Mouse (Mus musculus) hematopoietic stem cell, adult 5-6 weeks (primary cell): ENCODE measurements around the gene Tmem30a. TPM values are rescaled to one million over a fixed set of nuclear protein-coding genes. Genes with fewer than 3 reads are reported as not detected.

Experiments
- ATAC-seq, 2 experiments: fragments of 125-278 bp in 1 of 2; replicated peaks in 1 of 2; 2 replicates each; pipeline ENCODE4 v1.8.0; 2016 to 2017; ENCODE audit warnings: inconsistent platforms in 2 of 2, mild to moderate bottlenecking in 2 of 2, moderate number of reproducible peaks in 2 of 2, low read depth in 1 of 2, moderate TSS enrichment in 1 of 2; ENCODE audit not compliant: low FRiP score in 2 of 2, poor library complexity in 2 of 2, severe bottlenecking in 2 of 2, insufficient read depth in 1 of 2, low TSS enrichment in 1 of 2
- total RNA-seq: library from RNA; stranded (forward); fragments of 172-1452, 232-1000 nt; gene quantifications from 2 replicates; pipeline ENCODE4 v1.2.3, GENCODE M21; 2017

Tmem30a gene
- total RNA-seq, 1 experiment from 2014 or later: 106 TPM

DNA sequence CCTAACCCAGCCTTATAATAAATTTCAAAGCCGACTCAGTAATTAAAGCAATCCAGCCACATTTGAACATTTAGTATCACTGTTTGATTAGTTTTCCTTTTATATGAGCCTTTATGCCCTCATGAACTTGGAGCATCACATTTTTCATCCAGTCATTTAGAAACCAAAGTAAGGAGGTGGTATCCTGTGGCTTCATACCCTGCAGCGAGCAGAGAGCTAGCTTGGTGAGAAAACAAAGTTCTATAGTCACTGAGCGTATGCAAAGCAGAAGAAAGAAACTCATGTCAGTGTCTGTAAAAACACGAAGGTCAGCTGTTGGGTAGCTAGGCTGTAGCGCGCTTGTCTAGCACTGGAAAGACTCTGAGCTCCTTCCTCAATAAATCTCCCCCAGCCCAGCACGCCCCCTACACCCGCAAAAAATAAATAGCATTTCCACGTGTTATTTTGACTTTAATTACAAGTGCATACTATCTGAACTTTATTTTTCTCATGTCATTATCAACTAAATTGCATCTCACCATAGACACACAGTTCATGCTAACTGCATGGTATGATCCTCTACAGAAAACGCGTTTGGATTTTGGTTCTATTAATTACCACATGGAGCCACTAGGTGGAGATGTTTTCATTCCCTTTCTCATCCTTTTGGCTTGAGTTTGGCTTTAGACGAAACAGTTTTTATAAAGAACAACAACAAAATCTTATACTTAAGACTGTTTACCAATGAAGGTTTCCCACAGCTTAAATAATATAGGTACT lies 13.2 kb upstream of the Tmem30a start:
- 0 out of 4 replicates have a peak, but pooled peaks of 1 of the 2 experiments have one; percentile 30 for ATAC-seq

DNA sequence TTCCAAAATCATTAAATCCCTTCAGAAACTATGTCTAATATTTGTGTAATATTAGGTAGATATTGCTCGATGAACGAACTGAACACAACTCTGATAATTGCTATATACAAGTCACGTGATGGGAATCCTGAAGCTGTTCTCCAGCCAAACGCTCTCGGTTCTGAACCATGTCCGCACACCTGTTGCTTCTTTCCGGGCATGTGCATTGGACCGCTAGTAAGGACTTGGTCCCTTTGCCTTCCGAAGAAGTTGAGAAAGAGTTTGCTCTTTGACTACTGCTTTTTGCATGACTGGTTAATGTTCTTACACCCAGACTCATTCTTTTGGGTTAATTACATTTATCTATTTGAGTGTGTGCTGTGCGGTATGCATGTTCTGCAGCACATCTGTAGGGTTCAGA lies 12.1 kb upstream of the Tmem30a start:
- no peak for ATAC-seq

DNA sequence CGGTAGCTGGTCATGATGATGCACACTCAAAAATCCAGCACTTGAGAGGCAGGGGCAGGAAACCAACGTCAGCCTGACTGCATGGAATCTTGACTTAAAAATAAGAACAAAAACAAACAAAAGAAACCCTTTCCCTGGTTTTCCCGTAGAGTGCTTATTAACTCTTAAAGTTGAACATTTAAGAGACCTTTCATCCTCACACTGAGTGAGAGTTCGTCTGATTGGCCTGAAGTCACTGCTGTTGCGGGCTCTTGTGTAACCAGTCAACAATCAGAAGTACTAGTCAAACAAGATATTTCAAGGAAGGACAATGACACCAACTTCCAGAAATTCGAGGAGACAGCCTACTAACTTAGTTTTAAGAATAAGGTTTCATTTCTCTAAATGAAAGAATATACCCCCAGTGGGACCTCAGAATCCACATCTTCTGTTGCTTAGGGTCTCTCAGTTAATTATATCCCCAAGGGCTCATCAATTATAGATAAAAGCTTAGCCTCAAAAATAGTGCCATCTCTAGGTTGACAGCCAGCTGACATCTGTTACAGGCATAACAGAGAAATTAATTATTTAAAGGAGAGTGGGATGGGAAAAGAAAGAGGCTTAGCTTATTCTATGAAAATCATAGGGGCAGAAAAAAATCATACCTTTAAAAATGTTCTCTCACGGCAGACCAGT lies 3.3 kb upstream of the Tmem30a start:
- no peak for ATAC-seq

DNA sequence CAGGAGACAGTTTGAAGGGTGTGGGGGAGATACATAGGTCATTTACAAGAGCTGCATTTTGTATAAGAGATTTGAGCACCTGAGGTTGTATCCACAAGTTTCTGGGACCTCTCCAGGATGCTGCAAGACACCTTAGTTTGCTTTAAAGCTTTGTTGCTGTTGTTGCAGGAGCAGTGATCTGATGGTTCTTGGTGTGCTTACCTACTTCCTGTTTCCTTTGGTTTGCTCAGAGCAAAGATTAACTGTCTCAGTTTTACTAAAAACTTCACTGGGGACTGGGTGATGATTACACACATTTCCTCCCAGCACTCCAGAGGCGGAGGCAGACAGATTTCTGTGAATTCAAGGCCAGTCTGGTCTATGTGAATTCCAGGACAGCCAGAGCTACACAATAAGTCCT lies 1.8 kb upstream of the Tmem30a start:
- ATAC-seq: peak; percentile 37 to 43

DNA sequence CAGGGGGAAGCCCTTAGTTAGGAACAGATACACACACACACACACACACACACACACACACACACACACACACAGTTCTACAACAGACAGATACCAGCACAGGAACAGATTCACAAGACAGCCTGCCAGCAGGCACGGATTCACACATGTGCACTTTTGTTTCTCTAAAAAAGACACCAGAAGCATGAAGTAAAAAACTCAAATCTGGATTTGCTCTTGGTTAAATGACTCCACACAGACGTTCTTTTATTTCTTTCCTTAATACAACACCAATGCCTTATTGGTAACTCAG lies 7.6 kb downstream of the Tmem30a start:
- no peak for ATAC-seq

DNA sequence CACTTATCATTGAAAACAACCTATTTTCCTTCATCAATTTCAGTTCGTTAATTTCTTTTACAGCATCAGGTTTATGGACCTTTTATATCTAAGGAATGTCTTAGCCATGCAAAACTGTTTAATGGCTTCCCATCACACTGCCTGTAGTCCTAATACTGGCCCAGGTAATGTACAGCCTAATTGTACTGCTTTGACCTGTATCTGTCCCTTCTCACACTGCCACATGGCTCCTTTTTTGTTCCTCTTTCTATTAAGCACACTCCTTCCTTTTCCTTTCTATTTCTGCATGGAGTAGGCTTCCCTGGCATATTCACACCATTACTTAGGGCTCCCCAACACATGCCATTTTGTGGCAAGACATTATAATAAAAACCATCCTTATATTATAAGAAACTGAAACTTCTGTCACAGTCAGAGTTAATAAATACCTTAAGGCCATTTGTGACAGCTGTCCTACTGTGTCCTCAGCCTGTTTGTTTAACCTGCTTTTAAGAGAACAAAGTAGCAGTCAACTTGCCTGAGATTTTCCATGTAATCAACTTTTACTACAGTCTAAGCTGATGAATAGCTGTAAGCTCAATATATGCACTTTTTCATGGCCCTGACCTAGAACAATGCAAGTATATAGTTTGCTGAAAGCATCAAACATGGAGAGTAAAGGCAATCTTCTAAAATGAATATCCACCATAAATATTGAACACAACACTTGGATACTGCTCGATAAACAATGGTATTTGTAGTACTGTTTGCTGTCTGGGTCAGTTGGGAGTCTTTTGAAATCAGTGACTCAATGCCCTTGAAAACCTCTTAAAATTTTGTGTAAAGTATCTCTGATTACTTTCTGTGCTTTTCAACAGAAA lies 8.1 kb downstream of the Tmem30a start:
- peak; percentile 27 to 42; a peak in 1 of 4 replicates for ATAC-seq

DNA sequence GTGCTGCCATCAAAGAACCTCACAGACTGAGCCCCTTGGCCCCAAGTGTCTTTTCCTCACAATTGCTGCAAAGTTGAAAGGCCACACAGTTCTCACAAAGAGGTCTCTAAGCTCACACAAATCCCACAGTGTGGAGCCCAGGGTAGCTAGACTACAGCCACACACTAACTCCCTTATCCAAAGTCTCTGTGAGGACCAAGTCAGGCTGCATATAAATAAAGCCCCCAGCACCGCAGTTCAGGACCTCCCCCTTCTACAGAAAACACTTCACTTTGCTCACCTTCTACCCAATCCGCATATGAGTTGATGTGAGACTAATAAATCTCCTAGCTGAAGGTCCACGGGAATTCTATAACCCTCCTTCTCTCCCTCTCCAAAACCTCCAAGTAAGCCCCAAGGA lies 8.9 kb downstream of the Tmem30a start:
- ATAC-seq: no peak

DNA sequence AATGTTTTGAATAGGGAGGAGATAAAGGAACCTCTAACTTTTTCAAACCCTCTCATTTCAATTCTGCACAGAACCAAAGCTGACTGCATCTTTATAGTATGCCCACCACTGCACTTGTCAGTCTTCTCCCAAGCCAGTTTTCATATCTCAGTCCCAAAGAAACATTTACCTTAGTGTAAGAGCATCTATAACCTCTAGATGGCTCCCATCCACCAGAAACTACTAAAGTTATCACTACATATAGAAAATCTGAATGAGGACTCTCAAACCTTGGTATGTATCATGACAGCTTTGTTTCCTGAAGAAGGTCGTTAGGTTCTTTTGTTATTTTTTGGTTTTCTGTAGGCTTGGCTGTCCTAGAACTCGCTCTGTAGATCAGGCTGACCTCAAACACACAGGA lies 14.0 kb downstream of the Tmem30a start:
- peak; percentile 46 to 72 for ATAC-seq

DNA sequence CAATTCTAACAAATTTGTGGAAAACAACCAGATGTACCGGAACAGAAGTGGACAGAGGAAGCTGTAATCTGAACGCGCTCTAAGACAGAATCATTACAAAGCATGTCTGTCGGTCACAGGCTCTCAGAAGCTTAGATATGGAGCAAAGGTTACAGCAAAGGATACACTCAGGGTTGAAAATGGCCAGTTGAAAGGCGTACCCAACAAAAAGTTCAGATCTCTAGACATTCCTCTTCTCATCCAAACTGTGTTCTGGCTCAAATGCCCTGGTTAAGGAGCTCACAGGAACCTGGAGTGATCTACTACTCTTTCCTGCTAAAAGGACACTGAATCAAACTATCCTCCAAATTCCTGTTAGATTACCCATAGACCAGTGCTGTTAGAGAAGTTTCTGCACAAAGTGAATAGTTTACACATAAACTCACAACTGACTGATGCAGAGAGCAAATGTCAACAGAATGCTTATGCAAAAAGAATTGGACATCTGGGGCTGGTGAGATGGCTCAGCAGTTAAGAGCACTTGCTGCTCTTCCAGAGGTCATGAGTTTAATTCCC lies 26.2 kb downstream of the Tmem30a start:
- ATAC-seq: no peak

DNA sequence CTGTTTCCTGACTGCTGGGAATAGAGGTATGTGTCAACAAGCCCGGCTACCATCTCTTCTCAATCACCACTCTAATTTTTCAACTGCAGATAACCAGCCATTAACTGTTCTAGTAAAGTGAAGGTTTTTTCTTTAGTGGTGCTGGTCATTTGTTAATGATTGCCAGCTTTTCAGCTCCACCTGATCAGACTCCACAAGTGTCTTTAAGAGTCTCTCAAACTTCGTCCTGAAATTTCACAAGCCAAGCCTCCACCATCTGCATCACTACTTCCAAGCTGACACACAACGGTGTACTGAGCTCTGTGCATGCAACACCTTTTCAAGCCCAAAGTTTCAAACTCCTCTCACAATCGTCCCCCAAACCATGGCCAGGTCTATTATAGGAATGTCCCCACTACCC lies 28.0 kb downstream of the Tmem30a start:
- no peak for ATAC-seq

DNA sequence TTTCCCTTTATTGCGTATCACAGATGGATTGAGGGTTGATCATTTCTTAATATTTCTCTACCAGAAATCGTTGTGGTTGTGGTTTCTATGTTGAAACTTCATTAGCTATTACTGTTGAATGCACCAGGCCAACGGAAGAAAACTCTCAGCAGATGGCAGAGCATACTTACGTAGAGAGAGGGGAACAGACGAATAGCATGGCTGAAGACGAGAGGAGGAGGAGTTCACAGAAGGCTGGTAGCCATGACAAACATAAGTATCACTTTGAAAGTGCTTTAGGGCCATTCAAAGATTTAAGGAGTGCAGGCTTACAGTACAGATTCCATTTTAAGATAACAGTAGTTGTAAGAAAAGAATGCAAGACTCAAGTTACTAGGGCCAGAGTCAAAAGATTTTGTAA lies 30.8 kb downstream of the Tmem30a start:
- ATAC-seq: no peak; a peak in 1 of 4 replicates

DNA sequence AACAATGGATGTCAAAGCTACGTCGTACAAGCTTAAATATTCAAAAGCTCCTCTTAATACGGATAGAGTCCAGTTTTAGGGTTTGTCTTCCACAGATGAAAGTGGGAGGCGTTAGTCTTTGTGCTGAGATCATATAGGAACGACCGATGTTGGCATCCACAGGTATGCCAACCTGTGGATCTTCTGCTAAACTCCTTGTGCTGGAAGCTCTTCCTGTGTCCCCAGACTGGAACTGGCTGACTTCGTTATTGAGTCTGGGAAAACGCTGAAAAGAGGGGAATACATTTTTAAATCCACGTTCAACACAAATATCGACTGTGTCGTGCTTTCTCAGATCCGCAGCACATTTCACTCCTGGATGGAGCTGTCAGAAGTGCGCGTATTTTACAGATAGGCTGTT lies 33.2 kb downstream of the Tmem30a start:
- peak; percentile 12 to 16; a peak in 3 of 4 replicates for ATAC-seq

DNA sequence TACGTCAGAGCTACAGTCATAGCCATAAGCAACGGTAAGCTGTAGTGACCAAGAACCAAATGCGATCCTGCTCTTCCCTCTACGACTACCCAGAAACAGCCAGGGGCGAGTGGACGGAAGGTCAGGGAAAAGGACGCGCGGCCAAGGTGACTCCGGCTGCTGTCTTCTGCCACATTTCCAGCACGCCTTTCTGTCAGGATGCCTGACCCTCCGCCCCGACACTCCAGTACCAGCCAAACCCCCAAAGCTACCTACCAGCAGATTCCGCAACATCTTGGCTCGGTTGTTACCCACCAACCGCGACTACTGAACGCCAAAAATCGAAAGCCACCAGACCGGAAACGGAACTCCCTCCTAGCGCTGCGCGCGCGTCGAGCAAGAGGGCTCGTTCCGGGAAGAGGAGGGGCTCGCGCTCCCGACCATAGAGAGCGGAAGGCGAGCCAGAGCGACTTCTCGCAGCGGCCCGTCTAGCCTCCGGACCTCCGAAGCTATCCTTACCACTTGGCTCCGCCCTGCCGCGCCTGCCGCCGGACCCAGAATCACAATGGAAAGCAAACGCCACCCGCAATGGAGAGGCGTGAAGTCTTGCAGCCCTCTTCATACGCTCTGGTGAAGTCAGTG lies 33.8 kb downstream of the Tmem30a start, which contains the start of gene Cox7a2:
Gene Cox7a2 (minus strand): TSS at position 494 of the 621 bp plus-strand sequence.
- peak; percentile 98 to 99 for ATAC-seq

DNA sequence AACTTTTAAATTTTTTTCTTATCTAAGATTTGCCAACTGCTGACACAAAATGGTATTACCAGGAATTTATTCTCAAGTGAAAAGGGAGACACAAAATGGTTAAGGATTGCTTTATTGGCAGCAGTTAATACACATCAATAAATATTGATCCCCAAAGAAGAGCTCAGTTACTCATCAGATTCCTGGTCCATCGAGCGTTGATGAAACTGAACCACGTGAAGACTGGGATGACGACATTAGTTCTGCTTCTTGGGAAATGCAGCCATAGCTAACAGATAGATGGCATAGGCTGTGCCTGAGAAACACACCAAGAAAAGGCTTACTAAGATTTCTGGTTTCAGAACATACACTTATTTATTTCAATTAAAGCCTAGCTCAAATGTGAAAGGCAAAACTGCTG lies 38.0 kb downstream of the Tmem30a start:
- no peak for ATAC-seq

DNA sequence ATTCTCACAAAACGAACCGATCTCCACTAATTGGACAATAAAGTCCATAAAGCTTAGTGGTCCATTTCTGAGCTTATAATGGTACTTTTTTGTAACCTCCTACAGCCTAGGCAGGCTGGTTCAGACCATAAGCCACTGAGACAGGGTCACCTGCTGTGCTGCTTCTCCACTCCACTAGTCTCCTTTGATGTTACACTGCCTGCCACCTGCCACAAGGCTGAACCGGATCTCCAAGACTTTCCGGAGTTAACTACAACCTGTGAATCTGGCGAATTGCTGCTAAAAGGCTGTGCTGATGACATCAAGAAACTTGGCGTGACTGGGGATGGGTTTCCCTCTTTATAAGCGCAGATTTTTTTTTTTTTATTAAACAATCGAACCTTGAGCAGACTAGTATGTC lies 41.5 kb downstream of the Tmem30a start:
- no peak for ATAC-seq

DNA sequence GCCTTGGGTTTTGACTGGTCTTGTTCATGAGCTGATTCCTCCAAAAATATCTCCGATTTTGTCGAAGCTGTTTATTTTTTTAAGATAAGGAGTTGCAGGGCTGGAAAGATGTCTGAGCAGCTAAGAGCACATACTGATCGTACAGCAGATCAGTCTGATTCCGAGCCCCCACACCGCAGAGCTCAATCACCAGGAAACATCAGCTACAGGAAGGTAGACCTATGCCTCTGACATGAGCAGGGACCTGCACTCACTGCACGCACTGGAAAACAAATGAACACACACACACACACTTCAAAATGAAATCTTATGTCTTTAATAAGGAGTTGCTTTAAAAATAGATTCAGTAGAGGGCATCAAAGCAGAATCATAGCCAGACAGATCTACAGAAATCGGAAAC lies 42.6 kb downstream of the Tmem30a start:
- peak; percentile 73 to 79 for ATAC-seq

DNA sequence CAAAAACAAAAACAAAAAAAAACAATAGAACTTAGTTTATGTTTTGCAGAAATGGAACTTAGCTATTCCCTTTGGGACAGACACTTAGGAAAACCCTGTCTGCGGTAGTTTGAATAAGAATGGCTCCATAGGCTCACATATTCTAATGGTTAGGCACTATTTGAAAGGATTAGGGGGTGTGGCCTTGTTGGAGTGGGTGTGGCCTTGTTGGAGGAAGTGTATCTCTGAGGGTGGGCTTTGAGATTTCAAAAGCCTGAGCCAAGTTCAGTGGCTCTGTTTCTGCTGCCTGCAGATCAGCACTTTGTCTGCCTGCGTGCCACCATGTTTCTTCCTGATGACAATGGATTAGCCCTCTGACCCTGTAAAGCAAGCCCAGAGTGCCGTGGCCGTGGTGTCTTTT lies 48.3 kb downstream of the Tmem30a start:
- ATAC-seq: no peak
